Mouse (Mus musculus): ENCODE results near the gene Hcn4.

DNA sequence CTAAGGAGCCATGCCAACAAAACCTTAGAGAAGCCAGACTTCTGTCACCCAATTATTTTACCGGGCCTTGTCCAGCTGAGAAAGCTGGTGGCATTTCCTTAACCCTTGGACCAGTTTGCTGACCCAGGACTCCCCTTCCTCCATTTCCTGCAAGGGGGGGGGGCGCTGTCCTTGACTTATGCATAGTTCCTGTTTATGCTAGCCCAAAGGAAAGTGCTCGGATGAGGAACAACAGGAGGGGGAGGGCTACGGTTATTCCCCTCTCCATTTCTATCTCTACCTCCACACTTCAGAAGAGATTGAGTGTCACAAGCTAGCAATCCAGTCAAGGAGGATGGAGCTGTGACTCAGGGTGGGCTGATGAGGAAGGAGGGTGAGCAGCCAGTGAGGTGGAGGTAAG lies 20.9 kb upstream of the Hcn4 start:
- no peak for TF ChIP-seq CTCF (IDR thresholded peaks at IDR 0.05; ENCODE audit: control insufficient read depth, insufficient read depth, insufficient read length)
- TF ChIP-seq USF1 (IDR thresholded peaks at IDR 0.05; ENCODE audit: low read depth) = no peak
- TF ChIP-seq MYOD1 (IDR thresholded peaks at IDR 0.05; ENCODE audit: control insufficient read depth, insufficient read length, low read depth) = no peak
- TF ChIP-seq MYOG (IDR thresholded peaks at IDR 0.05; ENCODE audit: control insufficient read depth, extremely low read depth, insufficient read length) = no peak
